ENCODE assay signal across 9 mouse cellular contexts in genomic region chr9:66787821-66788220, GRCm38 (mm10). TPM values are rescaled to one million over a fixed set of nuclear protein-coding genes. Genes with fewer than 3 reads are reported as not detected.
DNase-seq lines count a peak whose midpoint lies in the region; ATAC-seq and TF ChIP-seq lines count a peak whose summit lies in the region.
"Had no signal": no experiment of that assay in that cellular context is flagged by ENCODE, and none has a peak within 500 bp of the region (broad histone marks: within the 10 kb centered on the region; RNA-seq: fewer than 3 reads in every experiment).

No protein-coding gene starts in this region.

- peak; percentile 81 for TF ChIP-seq CTCF in heart, adult 2 months (IDR thresholded peaks at IDR 0.05)
- peak; percentile 44; the same call in 1 of the 2 replicates for TF ChIP-seq CTCF in brain, embryonic 14.5 days (IDR thresholded peaks at IDR 0.05; ENCODE audit: borderline replicate concordance, extremely low read depth, insufficient read depth, insufficient read length)

- TF ChIP-seq POLR2A in heart, adult 2 months (IDR thresholded peaks at IDR 0.05; ENCODE audit: insufficient read depth, low read depth, low read length): no peak
- no peak for TF ChIP-seq POLR2A in brain, embryonic 14.5 days (IDR thresholded peaks at IDR 0.05; ENCODE audit: borderline replicate concordance, extremely low read depth, insufficient read depth, insufficient read length, poor library complexity, severe bottlenecking)

- WGBS in heart, adult 2 months: 11% methylated on average over 2 of the region's 2 CpGs
- WGBS in heart, embryonic 10.5 days: 21% methylated on average over 2 of the region's 2 CpGs
- 7% methylated on average over 2 of the region's 2 CpGs for WGBS in midbrain, embryonic 14.5 days
- WGBS in midbrain, embryonic 16.5 days: 7% methylated on average over 2 of the region's 2 CpGs

- no peaks in the 10 kb centered on the region for H3K36me3 ChIP-seq in heart, adult 2 months (ENCODE audit: control insufficient read depth, insufficient read depth, low read length)
- H3K36me3 ChIP-seq in heart, embryonic 10.5 days: peaks cover 14% of the 10 kb centered on the region
- H3K36me3 ChIP-seq in midbrain, embryonic 14.5 days (ENCODE audit: control insufficient read depth, insufficient read depth, low read length): peaks cover 11% of the 10 kb centered on the region
- 0 out of 2 replicates have a peak, but pooled peaks cover 3% of the 10 kb centered on the region for H3K36me3 ChIP-seq in midbrain, embryonic 16.5 days (ENCODE audit: control insufficient read depth, insufficient read depth, low read length)

- H3K4me2 ChIP-seq in midbrain, embryonic 14.5 days (ENCODE audit: low read length): no peak overlapping the region
- H3K4me2 ChIP-seq in midbrain, embryonic 16.5 days (ENCODE audit: low read length): no peak overlapping the region

- no peaks in the 10 kb centered on the region for H3K9me3 ChIP-seq in heart, embryonic 10.5 days
- no peaks in the 10 kb centered on the region for H3K9me3 ChIP-seq in midbrain, embryonic 14.5 days (ENCODE audit: control insufficient read depth, low read length)
- no peaks in the 10 kb centered on the region for H3K9me3 ChIP-seq in midbrain, embryonic 16.5 days (replicated peaks; ENCODE audit: control insufficient read depth, low read length, poor library complexity, severe bottlenecking)

- ATAC-seq in midbrain, embryonic 14.5 days (ENCODE audit: low FRiP score, low TSS enrichment): no peak
- ATAC-seq in midbrain, embryonic 16.5 days: no peak

- H3K27me3 ChIP-seq in heart, adult 2 months (ENCODE audit: control insufficient read depth, insufficient read depth, low read length): no peaks in the 10 kb centered on the region
- H3K27me3 ChIP-seq in heart, embryonic 10.5 days (ENCODE audit: insufficient read depth, poor library complexity, severe bottlenecking): no peaks in the 10 kb centered on the region
- no peaks in the 10 kb centered on the region for H3K27me3 ChIP-seq in midbrain, embryonic 14.5 days (ENCODE audit: control insufficient read depth, insufficient read depth, low read length)
- H3K27me3 ChIP-seq in midbrain, embryonic 16.5 days (ENCODE audit: control insufficient read depth, insufficient read depth, low read depth, low read length): no peaks in the 10 kb centered on the region

- TF ChIP-seq EP300 in heart, adult 2 months (IDR thresholded peaks at IDR 0.05; ENCODE audit: insufficient read depth, low read depth, low read length): no peak

- H3K4me1 ChIP-seq in heart, adult 2 months (ENCODE audit: control insufficient read depth, insufficient read depth, low read length): no peaks in the 10 kb centered on the region
- no peaks in the 10 kb centered on the region for H3K4me1 ChIP-seq in heart, embryonic 10.5 days
- no peaks in the 10 kb centered on the region for H3K4me1 ChIP-seq in midbrain, embryonic 14.5 days (ENCODE audit: control insufficient read depth, insufficient read depth, low read length)
- no peaks in the 10 kb centered on the region; the same call in 1 of the 2 replicates for H3K4me1 ChIP-seq in midbrain, embryonic 16.5 days (ENCODE audit: control insufficient read depth, insufficient read depth, low read length)

- no peaks in the 10 kb centered on the region for H3K79me2 ChIP-seq in heart, adult 2 months (replicated peaks; ENCODE audit: control insufficient read depth, insufficient read depth, low read length)

- no peak overlapping the region for H3K27ac ChIP-seq in heart, adult 2 months
- no peak overlapping the region for H3K27ac ChIP-seq in heart, embryonic 10.5 days
- H3K27ac ChIP-seq in midbrain, embryonic 14.5 days (replicated peaks; ENCODE audit: low read depth, low read length): no peak overlapping the region
- H3K27ac ChIP-seq in midbrain, embryonic 16.5 days (ENCODE audit: low read length): no peak overlapping the region

- H3K9ac ChIP-seq in heart, adult 2 months (ENCODE audit: low read depth, low read length): no peak overlapping the region
- H3K9ac ChIP-seq in midbrain, embryonic 14.5 days (replicated peaks; ENCODE audit: low read length): no peak overlapping the region
- no peak overlapping the region for H3K9ac ChIP-seq in midbrain, embryonic 16.5 days (ENCODE audit: low read depth, low read length)

- intact Hi-C loops in heart, adult 2 months (cut with DNase I): loop anchor here (1.0 to 5.0 kb wide), 3 partner anchors 142 to 323 kb away; partner anchors contain the start of gene Fbxl22

- DNase-seq in heart, adult 2 months: no peak
- DNase-seq in heart, embryonic 10.5 days (ENCODE audit: low spot score): no peak
- DNase-seq in midbrain, embryonic 14.5 days: peak; percentile 87
- peak; percentile 90 for DNase-seq in brain, embryonic 14.5 days (ENCODE audit: low read depth)
- DNase-seq in retina, postnatal 1 day: peak; percentile 76
- no peak for DNase-seq in gastrocnemius, postnatal 4 days (ENCODE audit: low spot score in 2 of 2)
- DNase-seq in layer of hippocampus, postnatal 25 days (ENCODE audit: extremely low spot score in 1 of 2, low spot score in 1 of 2): no peak

- no peak overlapping the region for H3K4me3 ChIP-seq in heart, adult 2 months
- H3K4me3 ChIP-seq in heart, embryonic 10.5 days: no peak overlapping the region
- no peak overlapping the region for H3K4me3 ChIP-seq in midbrain, embryonic 14.5 days (replicated peaks; ENCODE audit: low read depth, low read length)
- no peak overlapping the region for H3K4me3 ChIP-seq in midbrain, embryonic 16.5 days (ENCODE audit: low read depth, low read length)

RNA-seq across cellular contexts. Expression of gene Aph1b, which starts 7.5 kb away (rescaled TPM):
- 1 to 10 TPM; 4.3 to 5.2 TPM for total RNA-seq in heart, adult 2 months (2021)
- 2.3 and 5.4 TPM in 2 replicates for polyA plus RNA-seq in heart, adult 2 months (2012; rRNA removed)
- polyA plus RNA-seq in heart, embryonic 10.5 days (2016; fragmentation: Nextera tagmentation; extraction: Ambion mirVana): 7.7 and 7.9 TPM in 2 replicates
- polyA plus RNA-seq in midbrain, embryonic 14.5 days (2014; fragmentation: Nextera tagmentation; extraction: Ambion mirVana): 20.1 and 32.0 TPM in 2 replicates
- polyA plus RNA-seq in midbrain, embryonic 16.5 days (2015; fragmentation: Nextera tagmentation; extraction: Ambion mirVana): 21.5 and 23.8 TPM in 2 replicates
- polyA plus RNA-seq in brain, embryonic 14.5 days (2012; rRNA removed): 19.9 and 21.5 TPM in 2 replicates
- 1 to 10 TPM; 3.9 to 5.3 TPM for total RNA-seq in gastrocnemius, postnatal 4 days (2021)
- 10 to 100 TPM; 24.9 to 26.1 TPM for total RNA-seq in layer of hippocampus, postnatal 25 days (2021)

RNA-seq across cellular contexts. Expression of gene Gm10647, which starts 9.0 kb away (rescaled TPM):
- total RNA-seq in heart, adult 2 months (2021): under 1 TPM; 0.14 to 0.16 TPM
- 0.10 and 0.26 TPM in 2 replicates for polyA plus RNA-seq in heart, adult 2 months (2012; rRNA removed)
- 0.53 and 0.69 TPM in 2 replicates for polyA plus RNA-seq in heart, embryonic 10.5 days (2016; fragmentation: Nextera tagmentation; extraction: Ambion mirVana)
- polyA plus RNA-seq in midbrain, embryonic 14.5 days (2014; fragmentation: Nextera tagmentation; extraction: Ambion mirVana): 0.11 and 0.16 TPM in 2 replicates
- polyA plus RNA-seq in midbrain, embryonic 16.5 days (2015; fragmentation: Nextera tagmentation; extraction: Ambion mirVana): 0.52 and 0.54 TPM in 2 replicates
- polyA plus RNA-seq in brain, embryonic 14.5 days (2012; rRNA removed): 0.18 and 0.24 TPM in 2 replicates
- total RNA-seq in gastrocnemius, postnatal 4 days (2021): under 1 TPM; 0.13 to 0.44 TPM
- under 1 TPM; 0.22 to 0.94 TPM for total RNA-seq in layer of hippocampus, postnatal 25 days (2021)
- total RNA-seq: neutrophil, adult 5-6 weeks had no signal

RNA-seq across cellular contexts. Expression of gene Aph1c, which starts 46.7 kb away (rescaled TPM):
- total RNA-seq in heart, adult 2 months (2021): 1 to 10 TPM; 1.1 to 1.2 TPM
- 0.43 and 2.4 TPM in 2 replicates for polyA plus RNA-seq in heart, adult 2 months (2012; rRNA removed)
- 1.5 and 2.4 TPM in 2 replicates for polyA plus RNA-seq in heart, embryonic 10.5 days (2016; fragmentation: Nextera tagmentation; extraction: Ambion mirVana)
- polyA plus RNA-seq in midbrain, embryonic 14.5 days (2014; fragmentation: Nextera tagmentation; extraction: Ambion mirVana): 2.1 and 3.4 TPM in 2 replicates
- polyA plus RNA-seq in midbrain, embryonic 16.5 days (2015; fragmentation: Nextera tagmentation; extraction: Ambion mirVana): 2.6 and 3.0 TPM in 2 replicates
- 1.6 and 2.3 TPM in 2 replicates for polyA plus RNA-seq in brain, embryonic 14.5 days (2012; rRNA removed)
- under 1 TPM; 0.80 to 0.98 TPM for total RNA-seq in gastrocnemius, postnatal 4 days (2021)
- 1 to 10 TPM; 6.5 to 8.0 TPM for total RNA-seq in layer of hippocampus, postnatal 25 days (2021)

Comparison
In these comparisons a context has a peak if more than half of its experiments do, and no peak if none do; other contexts are left out.
1. DNase-seq: peak in midbrain, embryonic 14.5 days (single experiment), brain, embryonic 14.5 days (single experiment) and retina, postnatal 1 day (single experiment); none in heart, adult 2 months (0 of 2), heart, embryonic 10.5 days (single experiment), gastrocnemius, postnatal 4 days (0 of 2) and layer of hippocampus, postnatal 25 days (0 of 2).